27 mouse cellular contexts compared by ENCODE assay signal in the genomic region with DNA sequence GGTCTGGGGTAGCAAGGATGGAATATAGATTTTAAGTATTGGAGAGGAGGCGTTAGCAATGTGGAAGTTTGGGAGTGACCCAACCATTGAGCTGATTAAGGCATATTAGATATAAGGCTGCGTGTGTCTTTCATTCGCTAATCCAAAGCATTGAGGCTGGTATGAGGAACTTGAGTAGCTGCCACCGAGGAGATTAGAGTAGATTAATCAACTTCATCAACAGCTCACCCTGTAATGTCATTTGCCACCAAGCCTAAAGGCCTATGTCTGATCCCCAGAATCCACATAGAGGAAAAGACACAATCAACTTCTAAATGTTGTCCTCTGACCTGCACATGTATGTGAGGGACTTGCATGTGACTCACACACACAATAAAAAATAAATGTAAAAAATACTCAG. TPM values are rescaled to one million over a fixed set of nuclear protein-coding genes. Genes with fewer than 3 reads are reported as not detected.
DNase-seq lines count a peak whose midpoint lies in the region; ATAC-seq and TF ChIP-seq lines count a peak whose summit lies in the region.
"Had no signal": no experiment of that assay in that cellular context is flagged by ENCODE, and none has a peak within 500 bp of the region (broad histone marks: within the 10 kb centered on the region; RNA-seq: fewer than 3 reads in every experiment).

No protein-coding gene starts in this region.

- 78% methylated on average over 4 of the region's 4 CpGs for WGBS in hindbrain, postnatal 0 days

- no peaks in the 10 kb centered on the region for H3K9me3 ChIP-seq in MEL (replicated peaks; ENCODE audit: insufficient read depth, low read length)
- no peaks in the 10 kb centered on the region for H3K9me3 ChIP-seq in hindbrain, postnatal 0 days (ENCODE audit: low read length)
- H3K9me3 ChIP-seq: G1E had no signal

- ATAC-seq in hindbrain, postnatal 0 days, result no peak
- ATAC-seq: activated CD4-positive, CD25-positive, alpha-beta regulatory T cell, adult 4 months; CD4-positive, CD25-positive, alpha-beta regulatory T cell, adult 4 months; Patski had no signal

- H3K4me1 ChIP-seq in MEL (ENCODE audit: control insufficient read depth in 1 of 2, insufficient read depth in 2 of 2, low read length in 2 of 2), result peaks cover 7 to 8% of the 10 kb centered on the region in 2 experiments
- H3K4me1 ChIP-seq in hindbrain, postnatal 0 days (ENCODE audit: insufficient read depth, low read length), result no peaks in the 10 kb centered on the region

- no peak overlapping the region; a peak in 1 of 4 replicates for H3K4me3 ChIP-seq in MEL (ENCODE audit: control insufficient read depth in 1 of 2, insufficient read depth in 1 of 2, low read depth in 2 of 2, low read length in 2 of 2)
- no peak overlapping the region for H3K4me3 ChIP-seq in hindbrain, postnatal 0 days (ENCODE audit: low read length)

- TF ChIP-seq CTCF in MEL (IDR thresholded peaks at IDR 0.05 in 2 of 3, conservative IDR thresholded peaks at IDR 0.05 in 1 of 3; ENCODE audit: control insufficient read depth in 1 of 3, insufficient read depth in 1 of 3, low read depth in 2 of 3, low read length in 3 of 3, poor library complexity in 1 of 3, severe bottlenecking in 1 of 3), result no peak
- no peak for TF ChIP-seq CTCF in hindbrain, postnatal 0 days (IDR thresholded peaks at IDR 0.05; ENCODE audit: low read depth)

- H3K27me3 ChIP-seq in MEL (ENCODE audit: control insufficient read depth in 1 of 2, insufficient read depth in 2 of 2, low read length in 2 of 2), result no peaks in the 10 kb centered on the region
- no peaks in the 10 kb centered on the region for H3K27me3 ChIP-seq in hindbrain, postnatal 0 days (ENCODE audit: insufficient read depth, low read length)
- H3K27me3 ChIP-seq: CH12.LX had no signal

- DNase-seq in retina, postnatal 1 day, result peak; percentile 43
- DNase-seq in retina, embryonic 14.5 days (ENCODE audit: low spot score), result no peak
- DNase-seq in MEL (ENCODE audit: low read depth, low spot score), result peak; percentile 65
- DNase-seq in retina, postnatal 7 days (ENCODE audit: low read depth, low spot score), result peak; percentile 24
- DNase-seq in right cerebral cortex, postnatal 25 days, result no peak
- DNase-seq in hindbrain, postnatal 0 days (ENCODE audit: low spot score), result no peak
- DNase-seq: adrenal gland, adult 2 months; adrenal gland, adult 8-10 months; adrenal gland, postnatal 10 days; adrenal gland, postnatal 14 days; adrenal gland, postnatal 25 days; adrenal gland, postnatal 36 days; B cell, adult 2 months; cerebellum, adult 11 months; cerebellum, adult 11-12 months; cerebellum, adult 18-20 months; cerebellum, adult 2 months had no signal

- no peak overlapping the region for H3K9ac ChIP-seq in MEL (ENCODE audit: control insufficient read depth, low read depth, low read length, poor library complexity, severe bottlenecking)
- H3K9ac ChIP-seq in hindbrain, postnatal 0 days (replicated peaks; ENCODE audit: low read length), result no peak overlapping the region

- peaks cover 0 to 12% of the 10 kb centered on the region in 2 experiments; a peak in 2 of 4 replicates for H3K36me3 ChIP-seq in MEL (ENCODE audit: control insufficient read depth in 1 of 2, insufficient read depth in 2 of 2, low read length in 2 of 2)
- no peaks in the 10 kb centered on the region for H3K36me3 ChIP-seq in hindbrain, postnatal 0 days (ENCODE audit: insufficient read depth, low read length)
- H3K36me3 ChIP-seq: G1E had no signal

- no peak for TF ChIP-seq RAD21 in MEL (IDR thresholded peaks at IDR 0.05; ENCODE audit: low read depth, low read length)

- TF ChIP-seq POLR2A in MEL (IDR thresholded peaks at IDR 0.05; ENCODE audit: control insufficient read depth in 1 of 2, insufficient read depth in 1 of 2, low read depth in 1 of 2, low read length in 2 of 2, poor library complexity in 1 of 2), result no peak

- no peak overlapping the region for H3K4me2 ChIP-seq in hindbrain, postnatal 0 days (ENCODE audit: low read depth, low read length)

- TF ChIP-seq EP300 in MEL (IDR thresholded peaks at IDR 0.05; ENCODE audit: low read depth in 1 of 2, low read length in 2 of 2), result peak in 1 of 2 experiments; percentile 27; a peak in 1 of 4 replicates

- H3K27ac ChIP-seq in MEL (ENCODE audit: control insufficient read depth, low read depth, low read length), result no peak overlapping the region
- H3K27ac ChIP-seq in hindbrain, postnatal 0 days, result no peak overlapping the region

- H3K79me2 ChIP-seq in MEL (ENCODE audit: control insufficient read depth, insufficient read depth, low read length, poor library complexity), result no peaks in the 10 kb centered on the region

TF ChIP-seq in MEL, 35 proteins besides CTCF, POLR2A, EP300 and RAD21:
- TF ChIP-seq MYB (IDR thresholded peaks at IDR 0.05; ENCODE audit: low read depth, low read length), result no peak
- TF ChIP-seq MAX (IDR thresholded peaks at IDR 0.05; ENCODE audit: low read length), result no peak
- peak; percentile 72 for TF ChIP-seq GATA1 (IDR thresholded peaks at IDR 0.05; ENCODE audit: low read depth, low read length)

RNA-seq across cellular contexts. Expression of gene Fbxo45, which starts 25.2 kb away (rescaled TPM):
- 17.5 and 19.3 TPM in 2 replicates for total RNA-seq in MEL (2012; rRNA removed)
- 10 to 100 TPM in 1 of 2 experiments, not detected in 1; 15.4 TPM for polyA plus RNA-seq in MEL (2012; ENCODE audit: insufficient read depth in 1 of 2, insufficient read length in 2 of 2, low read depth in 1 of 2, low replicate concordance in 2 of 2, missing spikeins in 1 of 2)
- total RNA-seq in hindbrain, postnatal 0 days (2014; rRNA removed), result 29.1 and 30.6 TPM in 2 replicates
- 16.0 and 16.3 TPM in 2 replicates for polyA plus RNA-seq in hindbrain, postnatal 0 days (2015; fragmentation: Nextera tagmentation; extraction: Ambion mirVana)

RNA-seq across cellular contexts. Expression of gene Wdr53, which starts 25.2 kb away (rescaled TPM):
- total RNA-seq in MEL (2012; rRNA removed), result 16.8 and 18.0 TPM in 2 replicates
- polyA plus RNA-seq in MEL (2012; ENCODE audit: insufficient read depth in 1 of 2, insufficient read length in 2 of 2, low read depth in 1 of 2, low replicate concordance in 2 of 2, missing spikeins in 1 of 2), result 10 to 100 TPM in 1 of 2 experiments, not detected in 1; 20.9 TPM
- 5.4 and 11.3 TPM in 2 replicates for total RNA-seq in hindbrain, postnatal 0 days (2014; rRNA removed)
- polyA plus RNA-seq in hindbrain, postnatal 0 days (2015; fragmentation: Nextera tagmentation; extraction: Ambion mirVana), result 13.5 and 14.1 TPM in 2 replicates

RNA-seq across cellular contexts. Expression of gene Bex6, which starts 42.2 kb away (rescaled TPM):
- not detected in 2 replicates for total RNA-seq in MEL (2012; rRNA removed)
- not detected for polyA plus RNA-seq in MEL (2012; ENCODE audit: insufficient read depth in 1 of 2, insufficient read length in 2 of 2, low read depth in 1 of 2, low replicate concordance in 2 of 2, missing spikeins in 1 of 2)
- not detected in 2 replicates for total RNA-seq in hindbrain, postnatal 0 days (2014; rRNA removed)
- polyA plus RNA-seq in hindbrain, postnatal 0 days (2015; fragmentation: Nextera tagmentation; extraction: Ambion mirVana), result not detected in 2 replicates
- total RNA-seq: adrenal gland, adult 18-20 months; adrenal gland, adult 2 months; adrenal gland, adult 8-10 months; adrenal gland, postnatal 10 days; adrenal gland, postnatal 14 days; adrenal gland, postnatal 25 days; adrenal gland, postnatal 36 days; adrenal gland, postnatal 4 days; CH12.LX; G1E had no signal
- polyA plus RNA-seq: activated CD4-positive, CD25-positive, alpha-beta regulatory T cell, adult 4 months; adrenal gland, adult 2 months; brain, embryonic 14.5 days; C2C12; CD4-positive, CD25-positive, alpha-beta regulatory T cell, adult 4 months; cerebellum, adult 2 months; G1E; Patski had no signal

RNA-seq across cellular contexts. Expression of gene Smco1, which starts 49.5 kb away (rescaled TPM):
- total RNA-seq in MEL (2012; rRNA removed), result not detected in 2 replicates
- polyA plus RNA-seq in MEL (2012; ENCODE audit: insufficient read depth in 1 of 2, insufficient read length in 2 of 2, low read depth in 1 of 2, low replicate concordance in 2 of 2, missing spikeins in 1 of 2), result not detected
- not detected in 2 replicates for total RNA-seq in hindbrain, postnatal 0 days (2014; rRNA removed)
- 0.10 TPM in 1 of 2 replicates, not detected in the other for polyA plus RNA-seq in hindbrain, postnatal 0 days (2015; fragmentation: Nextera tagmentation; extraction: Ambion mirVana)
- total RNA-seq: adrenal gland, adult 2 months; adrenal gland, adult 8-10 months; adrenal gland, postnatal 14 days; CH12.LX; ES-E14; G1E had no signal
- polyA plus RNA-seq: activated CD4-positive, CD25-positive, alpha-beta regulatory T cell, adult 4 months; adrenal gland, adult 2 months; C2C12; CD4-positive, CD25-positive, alpha-beta regulatory T cell, adult 4 months; G1E had no signal

RNA-seq across cellular contexts. Expression of gene Rnf168, which starts 55.5 kb away (rescaled TPM):
- 17.6 TPM in 2 replicates for total RNA-seq in MEL (2012; rRNA removed)
- 10 to 100 TPM; 14.9 to 61.5 TPM for polyA plus RNA-seq in MEL (2012; ENCODE audit: insufficient read depth in 1 of 2, insufficient read length in 2 of 2, low read depth in 1 of 2, low replicate concordance in 2 of 2, missing spikeins in 1 of 2)
- total RNA-seq in hindbrain, postnatal 0 days (2014; rRNA removed), result 42.5 and 55.3 TPM in 2 replicates
- polyA plus RNA-seq in hindbrain, postnatal 0 days (2015; fragmentation: Nextera tagmentation; extraction: Ambion mirVana), result 26.0 and 29.6 TPM in 2 replicates

Comparison
In these comparisons a context has a peak if more than half of its experiments do, and no peak if none do; other contexts are left out.
1. DNase-seq: peak in retina, postnatal 1 day (single experiment), MEL (single experiment) and retina, postnatal 7 days (single experiment); none in retina, embryonic 14.5 days (single experiment), right cerebral cortex, postnatal 25 days (single experiment) and hindbrain, postnatal 0 days (single experiment).